Mouse (Mus musculus): Measurements from ENCODE around the gene Hsd17b1. TPM values are rescaled to one million over a fixed set of nuclear protein-coding genes. Genes with fewer than 3 reads are reported as not detected.

Gene Hsd17b1
- polyA plus RNA-seq, 2 experiments, result 0.08 to 0.19 TPM

- no peak overlapping the region for H3K4me2 ChIP-seq (ENCODE audit: low read depth)
- no peaks in the 10 kb centered on the region for H3K36me3 ChIP-seq (replicated peaks; ENCODE audit: control insufficient read depth, insufficient read depth, low read depth)
- DNase-seq (ENCODE audit: low read depth in 3 of 3, low spot score in 3 of 3), result no peak
- H3K4me1 ChIP-seq (replicated peaks; ENCODE audit: control insufficient read depth in 2 of 2, insufficient read depth in 2 of 2, low read length in 1 of 2), result peaks cover 5 to 9% of the 10 kb centered on the region in 2 experiments
- TF ChIP-seq CTCF (IDR thresholded peaks at IDR 0.05; ENCODE audit: low read depth) (no peak), EP300 (IDR thresholded peaks at IDR 0.05; ENCODE audit: low read depth) (no peak)
- no peak overlapping the region for H3K9ac ChIP-seq (replicated peaks)
- no peak for ATAC-seq (ENCODE audit: insufficient read depth)
- no peak overlapping the region for H3K4me3 ChIP-seq (ENCODE audit: insufficient read depth in 1 of 2, low read depth in 2 of 2, low read length in 2 of 2)
- H3K27ac ChIP-seq, result no peak overlapping the region
- WGBS (ENCODE audit: insufficient replicate concordance), result 68% methylated on average over 14 of the region's 14 CpGs
- H3K9me3 ChIP-seq (ENCODE audit: control insufficient read depth, low read length), result no peaks in the 10 kb centered on the region
- peaks cover 10% of the 10 kb centered on the region for H3K27me3 ChIP-seq (ENCODE audit: control insufficient read depth, insufficient read depth, low read length)
These were observed 6.3 kb upstream of the Hsd17b1 start for GRCm38 (mm10) chr11:101071810-101072428.

- TF ChIP-seq EP300 (IDR thresholded peaks at IDR 0.05; ENCODE audit: low read depth) (no peak), CTCF (IDR thresholded peaks at IDR 0.05; ENCODE audit: low read depth) (no peak)
- Histone ChIP-seq H3K27ac (no peak overlapping the region), H3K36me3 (replicated peaks; ENCODE audit: control insufficient read depth, insufficient read depth, low read depth) (no peaks in the 10 kb centered on the region), H3K9me3 (ENCODE audit: control insufficient read depth, low read length) (no peaks in the 10 kb centered on the region), H3K27me3 (ENCODE audit: control insufficient read depth, insufficient read depth, low read length) (peaks cover 39% of the 10 kb centered on the region), H3K4me2 (ENCODE audit: low read depth) (peak overlapping the region; percentile 31), H3K4me1 (replicated peaks; ENCODE audit: control insufficient read depth in 2 of 2, insufficient read depth in 2 of 2, low read length in 1 of 2) (peaks cover 15 to 18% of the 10 kb centered on the region in 2 experiments), H3K4me3 (ENCODE audit: insufficient read depth in 1 of 2, low read depth in 2 of 2, low read length in 2 of 2) (peak overlapping the region in 1 of 2 experiments; percentile 6; a peak in 1 of 4 replicates), H3K9ac (replicated peaks) (no peak overlapping the region)
- ATAC-seq (ENCODE audit: insufficient read depth) (no peak), DNase-seq (ENCODE audit: low read depth in 3 of 3, low spot score in 3 of 3) (no peak)
- 7% methylated on average over 27 of the region's 27 CpGs for WGBS (ENCODE audit: insufficient replicate concordance)
These were observed 1.5 kb downstream of the Hsd17b1 start for GRCm38 (mm10) chr11:101079746-101080145.

- no peak for DNase-seq (ENCODE audit: low read depth in 3 of 3, low spot score in 3 of 3)
- TF ChIP-seq EP300 (IDR thresholded peaks at IDR 0.05; ENCODE audit: low read depth) (no peak), CTCF (IDR thresholded peaks at IDR 0.05; ENCODE audit: low read depth) (no peak)
- peaks cover 15 to 18% of the 10 kb centered on the region in 2 experiments for H3K4me1 ChIP-seq (replicated peaks; ENCODE audit: control insufficient read depth in 2 of 2, insufficient read depth in 2 of 2, low read length in 1 of 2)
- WGBS (ENCODE audit: insufficient replicate concordance), result 58% methylated on average over 5 of the region's 5 CpGs
- no peak overlapping the region for H3K9ac ChIP-seq (replicated peaks)
- H3K36me3 ChIP-seq (replicated peaks; ENCODE audit: control insufficient read depth, insufficient read depth, low read depth), result no peaks in the 10 kb centered on the region
- no peak overlapping the region for H3K27ac ChIP-seq
- H3K9me3 ChIP-seq (ENCODE audit: control insufficient read depth, low read length), result no peaks in the 10 kb centered on the region
- H3K4me2 ChIP-seq (ENCODE audit: low read depth), result no peak overlapping the region
- peaks cover 39% of the 10 kb centered on the region for H3K27me3 ChIP-seq (ENCODE audit: control insufficient read depth, insufficient read depth, low read length)
- no peak for ATAC-seq (ENCODE audit: insufficient read depth)
- H3K4me3 ChIP-seq (ENCODE audit: insufficient read depth in 1 of 2, low read depth in 2 of 2, low read length in 2 of 2), result no peak overlapping the region
These were observed 2.2 kb downstream of the Hsd17b1 start for GRCm38 (mm10) chr11:101080421-101080820.

- H3K9ac ChIP-seq (replicated peaks), result peak overlapping the region; percentile 66
- DNase-seq (ENCODE audit: low read depth in 3 of 3, low spot score in 3 of 3), result no peak
- H3K36me3 ChIP-seq (replicated peaks; ENCODE audit: control insufficient read depth, insufficient read depth, low read depth), result no peaks in the 10 kb centered on the region
- TF ChIP-seq CTCF (IDR thresholded peaks at IDR 0.05; ENCODE audit: low read depth), result no peak
- no peak for TF ChIP-seq EP300 (IDR thresholded peaks at IDR 0.05; ENCODE audit: low read depth)
- 8% methylated on average over 10 of the region's 10 CpGs for WGBS (ENCODE audit: insufficient replicate concordance)
- no peaks in the 10 kb centered on the region for H3K9me3 ChIP-seq (ENCODE audit: control insufficient read depth, low read length)
- ATAC-seq (ENCODE audit: insufficient read depth), result no peak
- peak overlapping the region; percentile 49 for H3K27ac ChIP-seq
- H3K4me1 ChIP-seq (replicated peaks; ENCODE audit: control insufficient read depth in 2 of 2, insufficient read depth in 2 of 2, low read length in 1 of 2), result peaks cover 21 to 23% of the 10 kb centered on the region in 2 experiments
- H3K27me3 ChIP-seq (ENCODE audit: control insufficient read depth, insufficient read depth, low read length), result peaks cover 39% of the 10 kb centered on the region
- peak overlapping the region; percentile 98 for H3K4me2 ChIP-seq (ENCODE audit: low read depth)
- peak overlapping the region; percentile 81 to 82 for H3K4me3 ChIP-seq (ENCODE audit: insufficient read depth in 1 of 2, low read depth in 2 of 2, low read length in 2 of 2)
These were observed 3.4 kb downstream of the Hsd17b1 start for GRCm38 (mm10) chr11:101081659-101082058.

- H3K9ac ChIP-seq (replicated peaks), result peak within 1 kb of the TSS; percentile 89
- H3K4me3 ChIP-seq (ENCODE audit: insufficient read depth in 1 of 2, low read depth in 2 of 2, low read length in 2 of 2), result peak within 1 kb of the TSS; percentile 81 to 82
- WGBS (ENCODE audit: insufficient replicate concordance), result under 1% methylated on average over 51 of the region's 51 CpGs
- H3K27me3 ChIP-seq (ENCODE audit: control insufficient read depth, insufficient read depth, low read length), result peaks cover 39% of the 10 kb centered on the region
- peak; percentile 87 for ATAC-seq (ENCODE audit: insufficient read depth)
- peak within 1 kb of the TSS; percentile 85 for H3K27ac ChIP-seq
- DNase-seq (ENCODE audit: low read depth in 3 of 3, low spot score in 3 of 3), result peak; percentile 77 to 81 (median 79)
- peak within 1 kb of the TSS; percentile 98 for H3K4me2 ChIP-seq (ENCODE audit: low read depth)
- peaks cover 23 to 25% of the 10 kb centered on the region in 2 experiments for H3K4me1 ChIP-seq (replicated peaks; ENCODE audit: control insufficient read depth in 2 of 2, insufficient read depth in 2 of 2, low read length in 1 of 2)
- H3K9me3 ChIP-seq (ENCODE audit: control insufficient read depth, low read length), result no peaks in the 10 kb centered on the region
- H3K36me3 ChIP-seq (replicated peaks; ENCODE audit: control insufficient read depth, insufficient read depth, low read depth), result no peaks in the 10 kb centered on the region
- TF ChIP-seq EP300 (IDR thresholded peaks at IDR 0.05; ENCODE audit: low read depth), result no peak
- peak; percentile 65 for TF ChIP-seq CTCF (IDR thresholded peaks at IDR 0.05; ENCODE audit: low read depth)
These were observed 4.2 kb downstream of the Hsd17b1 start, which contains the start of gene Coasy for GRCm38 (mm10) chr11:101082208-101083082. Coasy (plus strand) TSS chr11:101082565.
